Mouse (Mus musculus) liver (tissue): ENCODE results near the gene 6430571L13Rik.

Experiments used
- DNase-seq: peaks from one replicate; pipeline ENCODE4 v3.0.0-alpha.2; 2020; ENCODE audit warnings: mixed read lengths

6430571L13Rik gene

DNA sequence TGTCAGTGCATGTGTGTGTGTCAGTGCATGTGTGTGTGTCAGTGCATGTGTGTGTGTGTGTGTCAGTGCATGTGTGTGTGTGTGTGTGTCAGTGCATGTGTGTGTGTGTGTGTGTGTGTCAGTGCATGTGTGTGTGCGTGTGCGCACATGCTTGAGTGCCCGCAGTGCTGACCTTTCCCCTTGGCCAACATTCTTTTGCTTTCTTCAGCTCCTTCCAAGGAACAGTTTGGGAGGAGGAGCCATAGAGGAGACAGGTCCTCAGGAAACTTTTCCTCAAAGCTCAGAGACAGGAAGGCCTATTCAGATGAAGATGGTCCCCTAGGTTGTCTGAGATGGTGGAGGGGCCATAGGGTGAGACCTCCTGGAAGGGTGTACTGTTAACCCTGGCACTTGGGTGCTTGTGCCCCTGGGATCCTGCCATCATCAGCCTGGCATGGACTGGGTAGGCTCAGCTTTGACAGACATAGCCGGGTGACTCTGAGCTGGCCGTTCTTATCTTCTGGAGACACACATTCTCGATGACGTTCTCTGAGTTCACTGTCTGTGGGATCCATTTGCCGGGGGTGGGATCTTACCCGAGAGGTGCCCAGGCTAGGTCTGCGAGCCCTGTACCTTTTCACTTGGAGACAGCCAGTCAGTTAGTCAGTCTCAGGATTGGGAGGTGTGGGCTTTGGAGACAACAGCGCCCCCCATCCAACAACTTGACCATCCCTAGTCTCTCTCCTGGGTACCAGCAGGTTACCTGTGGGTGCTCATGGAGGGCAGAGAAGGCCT is 33.1 kb upstream of the 6430571L13Rik start:
- DNase-seq = peak; percentile 78

DNA sequence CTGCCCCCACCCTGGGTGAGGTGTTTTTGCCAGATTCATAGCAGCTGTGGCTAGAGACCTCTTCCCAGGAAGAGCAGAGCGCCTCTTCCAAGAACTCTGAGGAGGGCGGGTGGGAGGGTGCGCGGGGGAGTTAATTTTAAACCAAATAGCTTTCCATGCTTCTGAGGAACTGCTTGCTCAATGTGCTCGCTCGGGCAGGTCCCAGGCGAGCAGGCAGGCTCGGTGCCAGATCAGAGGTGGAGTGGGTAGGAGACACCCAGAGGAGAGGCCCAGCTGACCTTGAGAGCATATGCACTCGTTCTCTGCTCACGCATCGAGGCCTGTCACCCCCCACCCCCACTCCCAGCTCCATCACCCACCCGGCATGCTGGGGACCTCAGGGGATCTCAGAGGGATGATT is 32.5 kb upstream of the 6430571L13Rik start:
- peak; percentile 52 for DNase-seq

DNA sequence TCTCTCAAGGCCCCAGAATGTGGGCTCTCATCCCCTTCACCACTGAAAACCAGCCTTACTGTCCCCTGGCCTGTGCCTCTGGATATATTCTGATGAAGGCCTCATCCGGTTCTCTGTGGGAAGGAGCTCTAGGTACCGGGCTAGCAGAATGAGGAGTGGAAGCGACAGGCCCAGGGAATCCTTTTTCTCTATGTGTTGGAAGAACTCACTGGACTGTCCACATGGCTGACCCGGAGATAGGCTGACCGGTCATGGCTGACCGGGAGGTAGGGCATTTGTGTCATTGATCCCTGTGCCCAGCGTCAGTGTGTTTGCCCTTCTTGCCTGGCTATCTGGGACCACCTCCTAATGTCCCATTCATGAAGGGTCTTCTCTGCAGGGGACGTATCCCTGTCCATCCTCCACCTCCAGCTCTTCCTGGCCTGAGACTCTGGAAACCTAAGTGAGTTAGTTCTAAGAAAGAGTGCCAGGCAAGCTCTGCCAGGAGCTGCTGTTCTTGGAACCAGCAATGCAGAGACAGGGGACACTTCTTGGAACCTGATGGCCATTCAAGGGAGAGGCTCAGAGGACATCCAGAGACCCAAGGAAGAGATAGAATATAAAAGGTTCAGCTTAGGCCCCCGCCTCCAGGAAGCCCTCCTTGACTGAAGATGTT is 31.9 kb upstream of the 6430571L13Rik start:
- DNase-seq = no peak

DNA sequence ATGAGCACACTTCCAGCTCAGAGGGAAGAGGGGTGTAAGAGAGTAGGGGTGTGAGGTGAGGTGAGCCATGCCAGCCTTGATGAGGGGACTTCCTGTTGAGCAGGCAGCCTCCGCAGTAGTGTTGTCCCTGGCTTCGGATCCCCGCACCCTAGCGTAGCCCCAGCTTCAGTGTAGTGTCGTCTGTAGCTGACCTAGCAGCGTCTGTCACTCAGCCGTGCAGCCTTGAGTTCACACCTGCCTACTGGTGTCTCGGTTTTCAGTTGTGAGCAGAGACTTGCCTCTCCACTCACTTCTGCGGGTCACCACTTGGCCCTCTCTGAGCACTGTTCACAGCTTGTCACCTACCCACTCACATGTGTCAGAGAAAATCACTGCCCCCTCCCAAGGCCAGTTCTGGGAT is 31.2 kb upstream of the 6430571L13Rik start:
- no peak for DNase-seq

GRCm38 (mm10) chr9:107309600-107309999 is 30.8 kb upstream of the 6430571L13Rik start:
- DNase-seq = no peak

DNA sequence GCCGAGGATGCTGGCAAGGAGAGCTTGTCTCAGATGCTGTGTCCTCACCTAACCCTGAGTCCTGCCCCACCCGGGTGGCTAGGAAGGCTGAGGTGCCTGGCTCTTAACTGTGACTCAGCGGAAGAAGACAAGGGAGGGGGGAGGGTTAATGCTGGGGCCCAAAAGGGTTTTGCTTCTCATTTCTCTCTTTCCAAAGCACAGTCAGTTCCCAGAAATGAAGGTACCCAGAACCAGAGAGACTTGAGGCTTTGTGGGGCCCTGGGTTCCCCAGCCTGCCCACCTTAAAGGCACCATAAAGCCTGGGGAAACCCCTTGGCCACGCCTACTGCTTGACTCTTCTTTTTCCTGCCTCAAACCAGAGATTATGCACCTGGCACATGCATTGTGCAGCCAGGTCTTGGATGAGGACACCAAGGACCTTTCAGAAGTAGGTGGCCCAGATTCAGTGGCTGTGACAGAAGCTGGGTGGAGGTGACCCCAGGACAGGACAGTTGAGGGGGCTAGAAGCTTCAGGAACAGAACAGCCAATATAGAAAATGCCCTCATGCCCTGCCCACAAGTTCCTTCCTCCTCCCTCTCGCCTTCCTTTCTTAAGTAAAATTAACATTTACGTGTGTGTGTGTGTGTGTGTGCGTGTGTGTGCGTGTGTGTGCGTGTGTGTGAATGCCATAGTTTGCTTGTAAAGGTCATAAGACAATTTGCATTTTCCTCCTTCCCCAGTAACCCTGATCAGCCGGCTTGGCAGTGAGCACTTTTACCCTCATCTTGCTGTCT is 27.4 kb upstream of the 6430571L13Rik start:
- DNase-seq = peak; percentile 80

DNA sequence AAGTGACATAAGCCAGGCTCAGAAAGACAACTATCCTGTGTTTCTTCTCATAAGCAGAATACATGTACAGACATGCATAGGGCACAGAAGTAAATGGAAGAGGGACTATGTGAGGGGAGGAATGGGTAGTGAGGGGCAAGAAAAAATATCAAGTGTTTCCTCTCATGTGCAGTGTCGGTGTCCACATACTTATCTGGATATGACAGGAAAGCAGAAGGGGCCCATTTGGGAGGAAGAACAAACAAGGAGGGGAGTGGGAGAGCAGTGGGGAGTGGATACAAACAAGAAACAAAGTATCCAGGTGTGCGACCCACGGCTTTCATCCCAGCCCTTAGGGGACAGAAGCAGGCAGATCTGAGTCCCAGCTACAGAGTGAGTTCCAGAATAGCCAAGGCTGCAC is 26.5 kb upstream of the 6430571L13Rik start:
- DNase-seq = no peak

- DNase-seq = no peak
Observed at GRCm38 (mm10) chr9:107315791-107316190, 24.6 kb upstream of the 6430571L13Rik start.

GRCm38 (mm10) chr9:107322461-107323050 is 17.8 kb upstream of the 6430571L13Rik start:
- DNase-seq = no peak

DNA sequence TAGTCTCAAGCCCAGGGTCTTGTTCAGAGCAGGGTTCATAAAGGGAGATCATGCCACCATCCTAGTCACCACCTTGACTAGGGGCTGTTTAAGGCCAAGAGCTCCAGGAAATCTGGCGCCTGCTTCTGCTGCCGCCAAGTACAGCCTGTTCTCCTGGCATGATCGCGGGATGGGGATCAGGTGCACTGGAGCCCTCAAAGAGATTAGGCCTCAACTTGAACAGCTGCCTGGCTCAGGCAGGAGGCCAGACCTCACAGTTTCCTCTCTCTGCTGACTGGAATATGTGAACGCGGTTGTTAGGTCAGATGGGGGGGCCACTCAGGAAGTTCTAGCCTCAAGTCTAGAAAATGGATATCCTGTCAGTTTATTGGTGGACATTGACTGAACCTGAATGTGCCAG is 16.8 kb upstream of the 6430571L13Rik start:
- DNase-seq = no peak

- DNase-seq = no peak
Observed at GRCm38 (mm10) chr9:107324799-107325561, 15.4 kb upstream of the 6430571L13Rik start.

DNA sequence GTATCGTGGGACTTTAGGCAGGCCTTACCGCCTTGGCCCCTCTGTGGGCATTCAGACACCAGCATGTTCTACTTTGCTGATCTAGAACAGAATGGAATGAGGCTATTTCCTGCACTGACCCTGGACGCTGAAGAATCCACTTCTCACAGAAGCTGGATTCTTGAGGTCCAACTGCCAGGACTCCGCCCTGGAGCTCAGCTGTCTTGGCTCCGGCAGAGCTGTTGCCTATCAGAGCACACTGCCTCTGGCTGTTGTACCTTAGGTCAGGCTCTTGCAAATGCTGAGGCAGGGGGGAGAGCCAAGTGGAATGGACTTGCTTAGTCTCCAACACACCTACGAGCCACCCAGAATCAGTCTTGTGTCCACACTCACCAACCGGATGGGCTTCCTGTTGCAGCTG is 14.5 kb upstream of the 6430571L13Rik start:
- DNase-seq = no peak

- no peak for DNase-seq
Observed at GRCm38 (mm10) chr9:107327879-107328620, 12.4 kb upstream of the 6430571L13Rik start.

- DNase-seq = no peak
Observed at GRCm38 (mm10) chr9:107330791-107331190, 9.6 kb upstream of the 6430571L13Rik start.

GRCm38 (mm10) chr9:107333686-107334085 is 6.7 kb upstream of the 6430571L13Rik start:
- DNase-seq = no peak

DNA sequence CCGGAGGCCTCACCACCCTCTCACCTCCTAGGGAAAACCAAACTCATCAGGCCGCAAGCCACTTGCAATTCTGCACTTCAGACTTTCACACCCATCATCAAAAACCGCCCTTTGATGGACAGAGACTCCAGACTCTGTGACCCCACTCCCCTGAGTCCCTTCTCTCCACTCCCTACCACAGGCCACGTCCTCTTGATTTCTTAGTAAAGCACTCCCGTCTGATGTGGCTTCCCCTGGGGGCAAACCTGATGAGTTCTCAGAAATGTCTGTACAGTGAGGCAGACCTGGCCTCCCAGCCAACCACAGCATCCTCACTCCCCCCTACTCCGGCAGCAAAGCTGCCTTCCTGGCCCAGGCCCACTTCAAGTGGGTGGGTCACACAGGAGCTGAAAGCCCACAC is 6.0 kb upstream of the 6430571L13Rik start:
- DNase-seq = no peak

- DNase-seq = no peak
Observed at GRCm38 (mm10) chr9:107335046-107335445, 5.4 kb upstream of the 6430571L13Rik start.

GRCm38 (mm10) chr9:107335909-107336308 is 4.5 kb upstream of the 6430571L13Rik start:
- DNase-seq = peak; percentile 80

- DNase-seq = no peak
Observed at GRCm38 (mm10) chr9:107336386-107336785, 4.0 kb upstream of the 6430571L13Rik start.

DNA sequence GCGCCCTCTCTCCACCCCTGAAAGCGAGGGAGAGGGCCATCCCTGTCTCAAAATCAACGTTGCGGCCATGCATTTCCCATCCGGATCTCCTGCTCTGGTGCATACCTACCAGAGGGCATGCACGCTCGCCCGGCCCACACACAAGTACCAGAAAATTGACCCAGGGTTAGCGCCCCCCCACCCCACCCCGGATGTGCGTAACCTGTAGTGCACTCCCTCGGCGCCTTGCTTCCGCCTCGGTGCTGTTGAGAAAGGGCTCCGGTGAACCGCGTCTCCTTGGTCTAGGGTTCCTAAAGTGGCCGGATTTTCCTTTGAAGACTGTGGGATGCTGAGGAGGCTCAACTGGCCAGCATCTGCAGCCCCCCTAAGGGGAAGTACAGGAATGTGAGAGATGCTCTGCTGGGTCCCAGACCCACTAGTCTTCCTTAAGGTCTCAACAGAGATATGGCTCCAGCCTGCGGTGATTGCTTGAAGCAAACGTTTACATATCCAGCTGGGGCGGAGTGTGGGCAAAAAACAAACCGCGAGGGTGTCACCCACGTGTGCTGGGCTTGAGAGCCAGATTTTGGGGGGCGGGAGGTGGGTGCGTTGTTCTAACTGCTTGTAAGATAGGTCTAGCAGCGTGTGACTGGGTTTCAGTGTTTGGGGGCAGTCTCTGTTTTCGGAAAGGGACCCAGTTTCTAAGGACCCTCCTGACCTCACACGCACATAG is 2.1 kb upstream of the 6430571L13Rik start, which contains the start of gene Hemk1:
Hemk1 (minus strand) TSS at position 179 of the 712 bp plus-strand sequence.
- peak; percentile 84 for DNase-seq
